Mouse (Mus musculus) embryonic stem cell, embryonic (primary cell): ENCODE results near the gene Dvl2.

ENCODE experiments used
- CTCF ChIA-PET, 4 experiments: fragments of 300-600 bp in 2 of 4; fragments of 350-600 bp in 2 of 4; sonication (Branson Sonifier 250); formaldehyde crosslinking; loops; one replicate each; lab custom pipeline; 2022; ENCODE audit warnings: inconsistent platforms in 2 of 4; lab: Charles Lee
- POLR2A ChIA-PET, 4 experiments: fragments of 300-600 bp in 2 of 4; fragments of 350-600 bp in 2 of 4; sonication (Branson Sonifier 250); formaldehyde crosslinking; loops; one replicate each; lab custom pipeline; 2022; ENCODE audit warnings: antibody characterized with exemption in 4 of 4, inconsistent platforms in 1 of 4; lab: Charles Lee

Dvl2 gene

DNA sequence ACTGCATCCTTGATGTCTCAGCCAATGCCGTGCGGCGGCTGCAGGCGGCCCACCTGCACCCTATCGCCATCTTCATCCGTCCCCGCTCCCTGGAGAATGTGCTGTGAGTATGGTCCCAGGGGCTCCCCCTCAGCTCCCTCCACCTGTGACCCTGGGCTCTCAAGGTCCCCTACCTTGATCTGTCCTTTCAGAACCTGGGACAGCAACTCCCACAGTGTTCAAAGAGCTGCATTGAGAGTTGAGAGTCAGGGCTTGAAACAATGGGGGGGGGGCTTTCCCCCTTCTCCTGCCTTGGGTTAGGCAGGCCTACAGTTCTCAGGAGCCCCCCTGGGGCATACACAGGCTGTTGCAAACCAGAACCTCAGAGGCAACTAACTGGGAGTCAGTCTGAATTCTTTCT lies 43.3 kb downstream of the Dvl2 start:
- ChIA-PET CTCF (interaction anchor here (0.5 to 1.1 kb wide), 8 partner anchors 12 to 279 kb away, joined by 3 to 10 read pairs (median 3); no protein-coding TSS in a partner anchor), POLR2A (interaction anchor here in 2 of 4 experiments (0.6 to 1.1 kb wide), 4 partner anchors 14 to 26 kb away, joined by 3 read pairs; no protein-coding TSS in a partner anchor)

- ChIA-PET POLR2A (interaction anchor here in 1 of 4 experiments (1.9 kb wide), 1 partner anchor 29 kb away, joined by 5 read pairs; no protein-coding TSS in a partner anchor), CTCF (interaction anchor here in 1 of 4 experiments (0.8 kb wide), 1 partner anchor 28 kb away, joined by 3 read pairs; no protein-coding TSS in a partner anchor)
Observed at GRCm38 (mm10) chr11:70045435-70045834, 45.0 kb downstream of the Dvl2 start.

DNA sequence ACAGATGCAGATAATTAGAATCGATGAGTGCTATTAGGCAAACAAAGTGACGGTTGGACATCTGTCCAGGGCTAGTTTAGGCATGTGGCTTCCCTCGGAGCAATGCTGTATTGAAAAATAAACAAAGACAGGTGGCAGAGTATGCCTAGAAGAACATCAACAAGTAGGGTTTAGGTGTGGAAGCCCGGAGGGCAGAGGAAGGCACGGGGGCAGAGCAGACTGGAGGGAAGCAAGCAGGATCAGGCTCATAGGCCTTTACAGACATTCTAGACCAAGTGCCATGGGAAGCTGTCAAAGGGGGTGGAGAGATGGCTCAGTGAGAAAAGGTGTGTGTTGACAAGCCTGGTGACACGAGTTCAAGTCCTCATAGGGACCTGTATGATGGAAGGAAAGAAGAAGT lies 49.0 kb downstream of the Dvl2 start:
- CTCF ChIA-PET = interaction anchor here in 3 of 4 experiments (0.5 to 1.8 kb wide), 7 partner anchors 9 to 863 kb away, joined by 3 to 5 read pairs (median 4); no protein-coding TSS in a partner anchor
- POLR2A ChIA-PET = no interaction called here

DNA sequence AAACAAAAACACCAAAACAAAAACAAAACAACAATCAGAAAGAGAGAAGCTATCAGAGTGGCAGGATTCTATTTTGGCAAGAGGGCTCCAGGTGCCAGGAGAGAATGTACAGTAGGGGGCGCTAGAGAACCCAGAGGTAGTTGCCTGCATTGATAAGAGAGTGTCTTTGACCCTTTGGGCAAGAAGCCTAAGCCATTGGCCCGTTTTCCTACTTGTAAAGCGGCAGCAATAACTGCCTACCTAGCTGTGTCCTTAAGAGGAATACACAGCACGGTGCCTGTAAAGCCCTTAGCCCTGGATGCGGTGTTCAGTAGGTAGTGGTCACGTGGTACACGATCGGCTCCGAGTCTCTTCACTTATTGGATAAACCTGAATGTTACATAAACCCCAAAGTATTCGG lies 49.4 kb downstream of the Dvl2 start:
- CTCF ChIA-PET = interaction anchor here (0.5 to 1.8 kb wide), 9 partner anchors 10 to 863 kb away, joined by 3 to 11 read pairs (median 4); partner anchors contain the start of gene Eif5a (in 1 of the 4)
- POLR2A ChIA-PET = interaction anchor here in 1 of 4 experiments (0.6 kb wide), 1 partner anchor 175 kb away, joined by 3 read pairs; no protein-coding TSS in a partner anchor

DNA sequence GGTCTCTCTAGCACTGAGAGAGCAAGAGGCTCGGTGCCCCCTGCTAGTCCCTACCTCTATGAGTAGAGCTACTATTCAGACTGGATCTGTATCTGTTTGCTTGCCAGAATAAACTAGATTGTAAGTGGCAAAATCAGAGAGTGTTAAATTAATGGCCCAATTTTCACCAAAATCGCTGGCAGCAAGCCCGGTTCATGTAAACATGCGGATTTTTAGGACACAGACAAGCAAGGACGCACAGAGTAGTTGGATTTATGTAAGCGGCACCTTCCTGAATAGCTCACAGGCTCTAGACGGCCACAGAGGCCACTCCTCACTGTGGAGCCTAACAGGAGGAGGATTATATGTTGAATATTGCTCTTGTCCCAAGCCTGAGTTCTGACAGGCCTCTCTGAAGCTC lies 52.8 kb downstream of the Dvl2 start:
- POLR2A ChIA-PET = interaction anchor here in 2 of 4 experiments (0.6 to 1.6 kb wide), 6 partner anchors 14 to 176 kb away, joined by 3 to 7 read pairs (median 3); partner anchors contain the start of gene Eif5a (in 1 of the 2)
- CTCF ChIA-PET = interaction anchor here (1.0 to 2.2 kb wide), 7 partner anchors 124 to 268 kb away, joined by 3 to 9 read pairs (median 3); partner anchors contain the start of gene Slc16a11 (in 1 of the 4)

DNA sequence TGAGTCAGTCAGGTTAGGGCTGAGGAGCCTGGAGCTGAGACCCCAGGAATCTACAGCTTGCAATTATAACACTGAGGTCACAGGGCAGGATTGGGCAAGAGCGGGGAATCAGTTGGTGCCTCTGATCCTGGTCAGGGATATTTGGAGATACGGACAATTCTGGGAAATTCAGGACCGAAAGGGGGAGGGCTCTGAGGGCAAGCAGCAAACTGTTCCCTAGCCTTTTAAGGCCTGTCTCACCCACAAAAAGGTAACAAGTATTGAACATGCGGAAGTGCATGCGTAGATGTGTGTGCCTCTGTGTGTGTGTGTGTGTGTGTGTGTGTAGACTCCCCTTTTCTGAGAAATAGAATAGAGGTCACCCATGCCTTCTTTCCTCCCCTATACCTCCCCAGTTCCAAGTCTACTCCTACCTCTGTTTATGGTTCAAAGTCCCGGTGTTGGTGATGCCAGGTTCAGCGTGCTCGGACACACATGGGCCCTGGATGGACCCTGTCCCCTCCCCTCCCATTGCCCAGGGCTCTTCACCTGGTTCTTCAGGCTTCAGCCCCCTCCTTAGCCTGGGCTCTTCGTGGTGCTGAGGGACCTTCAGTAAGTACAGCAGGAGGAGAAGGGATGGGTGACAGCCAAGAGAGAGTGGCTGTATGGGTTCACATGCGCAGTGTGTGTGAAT lies 53.6 kb downstream of the Dvl2 start, which contains the start of gene Asgr1:
Gene Asgr1 (plus strand): TSS at position 188 of the 673 bp plus-strand sequence.
- ChIA-PET CTCF (interaction anchor here (0.6 to 2.2 kb wide), 10 partner anchors 21 to 1972 kb away, joined by 3 to 14 read pairs (median 3); partner anchors contain the start of gene Slc16a11 (in 1 of the 4)), POLR2A (interaction anchor here in 2 of 4 experiments (0.6 to 1.6 kb wide), 5 partner anchors 11 to 479 kb away, joined by 3 to 11 read pairs (median 3); no protein-coding TSS in a partner anchor)

- ChIA-PET POLR2A (interaction anchor here in 2 of 4 experiments (0.5 to 0.8 kb wide), 6 partner anchors 31 to 955 kb away, joined by 3 to 9 read pairs (median 3); no protein-coding TSS in a partner anchor), CTCF (interaction anchor here (0.6 to 3.5 kb wide), 33 partner anchors 10 to 1463 kb away, joined by 3 to 17 read pairs (median 4); partner anchors contain the start of gene Slc16a11 (in 3 of the 4))
Observed at GRCm38 (mm10) chr11:70055618-70056214, 55.3 kb downstream of the Dvl2 start.

DNA sequence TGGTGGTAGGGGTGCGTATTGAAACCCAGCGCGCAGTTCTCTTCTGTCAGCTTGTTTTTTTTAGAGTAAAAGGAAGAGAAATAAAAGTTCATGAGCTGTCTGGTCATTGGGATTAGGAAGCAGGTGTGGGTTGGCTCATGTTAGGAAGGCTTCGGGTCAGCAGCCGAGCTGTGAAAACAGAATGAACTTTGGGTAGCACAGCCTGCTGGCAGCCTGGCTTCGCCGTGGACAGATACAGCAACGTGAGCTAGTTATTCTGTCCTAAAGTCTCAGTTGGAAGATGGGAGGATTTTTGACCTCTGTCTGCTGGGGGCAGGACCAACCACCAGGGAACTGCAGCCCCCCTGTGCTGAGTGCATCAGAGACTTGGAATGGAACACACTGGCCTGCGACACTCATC lies 57.4 kb downstream of the Dvl2 start:
- CTCF ChIA-PET = interaction anchor here in 3 of 4 experiments (0.6 to 3.5 kb wide), 7 partner anchors 17 to 179 kb away, joined by 3 to 17 read pairs (median 5); no protein-coding TSS in a partner anchor
- POLR2A ChIA-PET = no interaction called here

- CTCF ChIA-PET = interaction anchor here (0.5 to 1.6 kb wide), 9 partner anchors 15 to 707 kb away, joined by 3 to 6 read pairs (median 5); no protein-coding TSS in a partner anchor
- POLR2A ChIA-PET = interaction anchor here in 3 of 4 experiments (0.5 to 1.0 kb wide), 5 partner anchors 18 to 153 kb away, joined by 3 to 4 read pairs (median 3); partner anchors contain the start of gene Eif5a (in 1 of the 3)
Observed at GRCm38 (mm10) chr11:70059930-70060329, 59.5 kb downstream of the Dvl2 start.
